In the genomic region with DNA sequence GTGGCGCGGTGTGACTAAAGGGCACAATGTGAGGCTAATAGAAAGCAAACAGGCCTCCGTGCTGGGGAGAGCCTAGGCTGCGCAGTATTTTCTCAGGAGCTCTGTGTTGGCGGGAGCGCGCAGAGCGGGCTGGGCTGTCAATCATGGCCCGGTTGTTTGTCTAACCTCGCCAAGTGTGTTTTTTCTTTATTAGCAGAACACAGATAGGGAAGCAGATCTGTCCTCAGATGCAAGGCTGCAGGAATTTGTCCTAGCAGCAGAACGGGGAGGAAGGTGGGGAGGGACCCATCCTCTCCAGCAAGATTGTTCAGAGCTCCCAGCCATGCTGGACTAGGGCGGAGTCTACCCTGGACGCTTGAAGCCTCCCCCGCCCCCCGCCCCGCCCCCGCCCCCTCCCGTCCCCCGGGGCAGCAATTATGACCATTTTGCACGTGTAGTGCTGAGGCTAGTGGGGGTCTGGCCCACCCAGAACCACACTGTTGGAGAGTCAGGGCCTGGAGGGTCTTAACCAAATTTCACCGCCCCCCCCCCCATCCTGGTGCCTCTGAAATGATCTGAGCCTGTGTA, we compare ENCODE assay signal across 10 mouse cellular contexts. TPM values are rescaled to one million over a fixed set of nuclear protein-coding genes. Genes with fewer than 3 reads are reported as not detected.
A peak's percentile ranks its signal among the peaks of the same experiment; 100 is the strongest.
DNase-seq lines count a peak whose midpoint lies in the region; ATAC-seq lines count a peak whose summit lies in the region.
"Had no signal": no experiment of that assay in that cellular context is flagged by ENCODE, and none has a peak within 500 bp of the region (broad histone marks: within the 10 kb centered on the region; RNA-seq: fewer than 3 reads in every experiment).

No protein-coding gene starts in this region.

- H3K4me2 ChIP-seq in hindbrain, embryonic 11.5 days (replicated peaks; ENCODE audit: low read depth, low read length) = peak overlapping the region; percentile 40
- peak overlapping the region; percentile 55 for H3K4me2 ChIP-seq in midbrain, embryonic 13.5 days (replicated peaks)

- DNase-seq in heart, embryonic 10.5 days (ENCODE audit: low spot score) = no peak
- DNase-seq in heart, adult 9 months (ENCODE audit: low spot score in 2 of 2) = no peak
- peak; percentile 19 for DNase-seq in MN1 (ENCODE audit: low spot score)
- DNase-seq in hindbrain, embryonic 11.5 days (ENCODE audit: low spot score) = peak; percentile 65
- no peak for DNase-seq in left cerebral cortex, postnatal 14 days (ENCODE audit: low spot score in 2 of 2)
- DNase-seq in thymus, postnatal 14 days = no peak

- no peaks in the 10 kb centered on the region for H3K9me3 ChIP-seq in heart, embryonic 10.5 days
- H3K9me3 ChIP-seq in hindbrain, embryonic 11.5 days (ENCODE audit: control insufficient read depth, low read length) = no peaks in the 10 kb centered on the region
- H3K9me3 ChIP-seq in midbrain, embryonic 13.5 days = no peaks in the 10 kb centered on the region

- peak overlapping the region; percentile 69 for H3K27ac ChIP-seq in heart, embryonic 10.5 days
- no peak overlapping the region for H3K27ac ChIP-seq in hindbrain, embryonic 11.5 days (ENCODE audit: low read depth, low read length)
- H3K27ac ChIP-seq in midbrain, embryonic 13.5 days = no peak overlapping the region

- intact Hi-C loops in left cerebral cortex, postnatal 14 days (cut with DNase I) = no loop called here

- WGBS in heart, embryonic 10.5 days = 3% methylated on average over 20 of the region's 21 CpGs
- WGBS in hindbrain, embryonic 11.5 days = under 1% methylated on average over 20 of the region's 21 CpGs
- under 1% methylated on average over 21 of the region's 21 CpGs for WGBS in midbrain, embryonic 13.5 days

- peaks cover 12% of the 10 kb centered on the region; the same call in 1 of the 2 replicates for H3K4me1 ChIP-seq in heart, embryonic 10.5 days
- H3K4me1 ChIP-seq in hindbrain, embryonic 11.5 days (replicated peaks; ENCODE audit: control insufficient read depth, insufficient read depth, low read length) = 0 out of 2 replicates have a peak, but pooled peaks cover 2% of the 10 kb centered on the region
- H3K4me1 ChIP-seq in midbrain, embryonic 13.5 days (replicated peaks) = peaks cover 11% of the 10 kb centered on the region

- H3K27me3 ChIP-seq in heart, embryonic 10.5 days (ENCODE audit: insufficient read depth, poor library complexity, severe bottlenecking) = peaks cover 35% of the 10 kb centered on the region
- no peaks in the 10 kb centered on the region; the same call in 1 of the 2 replicates for H3K27me3 ChIP-seq in hindbrain, embryonic 11.5 days (ENCODE audit: control insufficient read depth, insufficient read depth, low read length)
- H3K27me3 ChIP-seq in midbrain, embryonic 13.5 days = peaks cover 16% of the 10 kb centered on the region; the same call in 1 of the 2 replicates

- ATAC-seq in hindbrain, embryonic 11.5 days (ENCODE audit: low FRiP score) = peak; percentile 75
- ATAC-seq in midbrain, embryonic 13.5 days = peak; percentile 90
- ATAC-seq in inflammation-experienced regulatory T-cells, adult 6 months = no peak

- H3K9ac ChIP-seq in hindbrain, embryonic 11.5 days (ENCODE audit: low read depth, low read length) = peak overlapping the region; percentile 37; the same call in 1 of the 2 replicates
- peak overlapping the region; percentile 50 for H3K9ac ChIP-seq in midbrain, embryonic 13.5 days (replicated peaks)

- H3K36me3 ChIP-seq in heart, embryonic 10.5 days = no peaks in the 10 kb centered on the region
- H3K36me3 ChIP-seq in hindbrain, embryonic 11.5 days (ENCODE audit: control insufficient read depth, insufficient read depth, low read length) = no peaks in the 10 kb centered on the region
- no peaks in the 10 kb centered on the region for H3K36me3 ChIP-seq in midbrain, embryonic 13.5 days

- peak overlapping the region; percentile 61 for H3K4me3 ChIP-seq in heart, embryonic 10.5 days
- H3K4me3 ChIP-seq in hindbrain, embryonic 11.5 days (ENCODE audit: low read depth, low read length) = peak overlapping the region; percentile 30
- peak overlapping the region; percentile 39 for H3K4me3 ChIP-seq in midbrain, embryonic 13.5 days (replicated peaks)

RNA-seq across cellular contexts. Expression of a gene that starts 43.7 kb away (rescaled TPM):
- 2.6 and 11.7 TPM in 2 replicates for polyA plus RNA-seq in heart, embryonic 10.5 days (2016; fragmentation: Nextera tagmentation; extraction: Ambion mirVana)
- polyA plus RNA-seq in hindbrain, embryonic 11.5 days (2014; fragmentation: Nextera tagmentation; extraction: Ambion mirVana) = 0.83 and 1.3 TPM in 2 replicates
- 0.15 TPM in 1 of 2 replicates, not detected in the other for polyA plus RNA-seq in midbrain, embryonic 13.5 days (2015; fragmentation: Nextera tagmentation; extraction: Ambion mirVana)
- not detected for total RNA-seq in left cerebral cortex, postnatal 14 days (2021)
- not detected for polyA plus RNA-seq in inflammation-experienced regulatory T-cells, adult 6 months (2017; shearing (Covaris generic))
- total RNA-seq: layer of hippocampus, postnatal 14 days had no signal
- polyA plus RNA-seq: C2C12 had no signal

Comparison
In these comparisons a context has a peak if more than half of its experiments do, and no peak if none do; other contexts are left out.
1. DNase-seq: peak in MN1 (single experiment) and hindbrain, embryonic 11.5 days (single experiment); none in heart, embryonic 10.5 days (single experiment), heart, adult 9 months (0 of 2), left cerebral cortex, postnatal 14 days (0 of 2) and thymus, postnatal 14 days (single experiment).
2. Peak in every context shown above with its lines, with median percentiles within 50 percentile points of each other: H3K4me3 ChIP-seq.